Mouse (Mus musculus): ENCODE results near the gene Pde4d. TPM values are rescaled to one million over a fixed set of nuclear protein-coding genes. Genes with fewer than 3 reads are reported as not detected.

The Pde4d gene
- total and polyA plus RNA-seq, 3 experiments = 18.5 to 18.8 TPM; not detected in 1

- DNase-seq (ENCODE audit: low read depth, low spot score) = peak; percentile 56
- H3K27ac ChIP-seq (ENCODE audit: control insufficient read depth, low read depth, low read length) = peak overlapping the region; percentile 60
Measured at GRCm38 (mm10) chr13:109645284-109645909, 1195.6 kb downstream of the Pde4d start.

DNA sequence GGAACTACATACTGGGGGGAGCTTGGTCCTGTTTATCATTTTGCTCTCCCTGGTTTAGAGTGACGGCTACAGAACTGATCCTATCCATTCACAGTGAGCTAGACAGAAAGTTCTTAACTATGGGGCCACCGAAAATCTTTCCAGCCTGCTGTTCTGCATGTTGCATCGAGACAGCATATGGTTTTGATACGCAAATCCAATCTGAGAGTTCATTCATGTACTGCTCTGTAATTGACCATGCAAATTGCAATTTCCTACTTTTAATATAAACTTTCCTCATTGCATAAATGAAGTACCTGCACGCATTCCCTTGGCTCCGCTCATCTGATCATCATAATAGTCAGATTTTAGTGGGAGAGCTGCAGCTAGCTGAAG is 1196.1 kb downstream of the Pde4d start:
- Histone ChIP-seq H3K9ac (ENCODE audit: control insufficient read depth, low read depth, low read length, poor library complexity, severe bottlenecking) (no peak overlapping the region), H3K4me3 (ENCODE audit: control insufficient read depth in 1 of 2, insufficient read depth in 1 of 2, low read depth in 2 of 2, low read length in 2 of 2) (no peak overlapping the region), H3K27me3 (ENCODE audit: control insufficient read depth in 1 of 2, insufficient read depth in 2 of 2, low read length in 2 of 2) (no peaks in the 10 kb centered on the region), H3K36me3 (ENCODE audit: control insufficient read depth in 1 of 2, insufficient read depth in 2 of 2, low read length in 2 of 2) (peaks cover 0 to 63% of the 10 kb centered on the region in 2 experiments; a peak in 2 of 4 replicates), H3K79me2 (ENCODE audit: control insufficient read depth, insufficient read depth, low read length, poor library complexity) (no peaks in the 10 kb centered on the region), H3K4me1 (ENCODE audit: control insufficient read depth in 1 of 2, insufficient read depth in 2 of 2, low read length in 2 of 2) (peaks cover 50 to 53% of the 10 kb centered on the region in 2 experiments), H3K9me3 (replicated peaks; ENCODE audit: insufficient read depth, low read length) (no peaks in the 10 kb centered on the region), H3K27ac (ENCODE audit: control insufficient read depth, low read depth, low read length) (peak overlapping the region; percentile 60; the same call in 1 of the 2 replicates)
- DNase-seq (ENCODE audit: low read depth, low spot score) = no peak
- TF ChIP-seq ELF1 (IDR thresholded peaks at IDR 0.05; ENCODE audit: low read depth, low read length) = no peak

More at GRCm38 (mm10) chr13:109645284-109645909, 1195.6 kb downstream of the Pde4d start:
- H3K9me3 ChIP-seq (replicated peaks; ENCODE audit: insufficient read depth, low read length) = no peaks in the 10 kb centered on the region
- H3K27me3 ChIP-seq (ENCODE audit: control insufficient read depth in 1 of 2, insufficient read depth in 2 of 2, low read length in 2 of 2) = no peaks in the 10 kb centered on the region
- H3K4me3 ChIP-seq (ENCODE audit: control insufficient read depth in 1 of 2, insufficient read depth in 1 of 2, low read depth in 2 of 2, low read length in 2 of 2) = no peak overlapping the region
- peak overlapping the region; percentile 32 for H3K9ac ChIP-seq (ENCODE audit: control insufficient read depth, low read depth, low read length, poor library complexity, severe bottlenecking)
- H3K4me1 ChIP-seq (ENCODE audit: control insufficient read depth in 1 of 2, insufficient read depth in 2 of 2, low read length in 2 of 2) = peaks cover 50 to 53% of the 10 kb centered on the region in 2 experiments
- no peaks in the 10 kb centered on the region for H3K79me2 ChIP-seq (ENCODE audit: control insufficient read depth, insufficient read depth, low read length, poor library complexity)
- TF ChIP-seq MAZ (IDR thresholded peaks at IDR 0.05; ENCODE audit: low read depth, low read length) (no peak), TAL1 (IDR thresholded peaks at IDR 0.05; ENCODE audit: low read length) (0 out of 2 replicates have a peak, but pooled peaks have one; percentile 16)
- peaks cover 0 to 63% of the 10 kb centered on the region in 2 experiments; a peak in 2 of 4 replicates for H3K36me3 ChIP-seq (ENCODE audit: control insufficient read depth in 1 of 2, insufficient read depth in 2 of 2, low read length in 2 of 2)

- no peaks in the 10 kb centered on the region for H3K79me2 ChIP-seq (ENCODE audit: control insufficient read depth, insufficient read depth, low read length, poor library complexity)
- peak overlapping the region; percentile 36 for H3K9ac ChIP-seq (ENCODE audit: control insufficient read depth, low read depth, low read length, poor library complexity, severe bottlenecking)
- no peaks in the 10 kb centered on the region for H3K9me3 ChIP-seq (replicated peaks; ENCODE audit: insufficient read depth, low read length)
- peaks cover 49 to 52% of the 10 kb centered on the region in 2 experiments for H3K4me1 ChIP-seq (ENCODE audit: control insufficient read depth in 1 of 2, insufficient read depth in 2 of 2, low read length in 2 of 2)
- H3K27me3 ChIP-seq (ENCODE audit: control insufficient read depth in 1 of 2, insufficient read depth in 2 of 2, low read length in 2 of 2) = no peaks in the 10 kb centered on the region
- peaks cover 0 to 67% of the 10 kb centered on the region in 2 experiments; a peak in 2 of 4 replicates for H3K36me3 ChIP-seq (ENCODE audit: control insufficient read depth in 1 of 2, insufficient read depth in 2 of 2, low read length in 2 of 2)
- H3K4me3 ChIP-seq (ENCODE audit: control insufficient read depth in 1 of 2, insufficient read depth in 1 of 2, low read depth in 2 of 2, low read length in 2 of 2) = 0 out of 4 replicates have a peak overlapping the region, but pooled peaks of 1 of the 2 experiments have one; percentile 5
- peak; percentile 54 for DNase-seq (ENCODE audit: low read depth, low spot score)
- H3K27ac ChIP-seq (ENCODE audit: control insufficient read depth, low read depth, low read length) = peak overlapping the region; percentile 65
- no peak for TF ChIP-seq MAZ (IDR thresholded peaks at IDR 0.05; ENCODE audit: low read depth, low read length)
- TF ChIP-seq ZKSCAN1 (IDR thresholded peaks at IDR 0.05; ENCODE audit: low read depth, low read length) = no peak
- TF ChIP-seq KAT2A (conservative IDR thresholded peaks at IDR 0.05; ENCODE audit: low read depth, low read length) = no peak
- no peak for TF ChIP-seq CHD2 (IDR thresholded peaks at IDR 0.05; ENCODE audit: low read length)
- no peak for TF ChIP-seq MXI1 (IDR thresholded peaks at IDR 0.05; ENCODE audit: low read depth, low read length)
- no peak for TF ChIP-seq MEF2A (IDR thresholded peaks at IDR 0.05; ENCODE audit: extremely low read depth, insufficient replicate concordance, low read depth, low read length, poor library complexity, severe bottlenecking)
- no peak for TF ChIP-seq ZNF384 (IDR thresholded peaks at IDR 0.05; ENCODE audit: low read depth, low read length)
- TF ChIP-seq SMC3 (IDR thresholded peaks at IDR 0.05; ENCODE audit: low read depth, low read length) = no peak
- peak; percentile 12; the same call in 1 of the 2 replicates for TF ChIP-seq ZC3H11A (IDR thresholded peaks at IDR 0.05; ENCODE audit: low read depth, low read length)
- TF ChIP-seq GATA1 (IDR thresholded peaks at IDR 0.05; ENCODE audit: low read depth, low read length) = no peak
- no peak for TF ChIP-seq CTCF (IDR thresholded peaks at IDR 0.05 in 2 of 3, conservative IDR thresholded peaks at IDR 0.05 in 1 of 3; ENCODE audit: control insufficient read depth in 1 of 3, insufficient read depth in 1 of 3, low read depth in 2 of 3, low read length in 3 of 3, poor library complexity in 1 of 3, severe bottlenecking in 1 of 3)
- peak in 1 of 2 experiments; percentile 55; a peak in 1 of 4 replicates for TF ChIP-seq EP300 (IDR thresholded peaks at IDR 0.05; ENCODE audit: low read depth in 1 of 2, low read length in 2 of 2)
- TF ChIP-seq SIN3A (IDR thresholded peaks at IDR 0.05; ENCODE audit: low read length) = no peak
- no peak for TF ChIP-seq POLR2A (IDR thresholded peaks at IDR 0.05; ENCODE audit: control insufficient read depth in 1 of 2, insufficient read depth in 1 of 2, low read depth in 1 of 2, low read length in 2 of 2, poor library complexity in 1 of 2)
- TF ChIP-seq RCOR1 (IDR thresholded peaks at IDR 0.05; ENCODE audit: low read depth, low read length) = 0 out of 2 replicates have a peak, but pooled peaks have one; percentile 21
- TF ChIP-seq BHLHE40 (IDR thresholded peaks at IDR 0.05; ENCODE audit: borderline replicate concordance, low read depth, low read length) = no peak
- no peak for TF ChIP-seq UBTF (IDR thresholded peaks at IDR 0.05; ENCODE audit: borderline replicate concordance, insufficient read depth, low read depth, low read length)
- TF ChIP-seq RAD21 (IDR thresholded peaks at IDR 0.05; ENCODE audit: low read depth, low read length) = no peak
- no peak for TF ChIP-seq ELF1 (IDR thresholded peaks at IDR 0.05; ENCODE audit: low read depth, low read length)
- no peak for TF ChIP-seq TAL1 (IDR thresholded peaks at IDR 0.05; ENCODE audit: low read length)
- no peak for TF ChIP-seq POLR2AphosphoS5 (IDR thresholded peaks at IDR 0.05; ENCODE audit: borderline replicate concordance, low read depth, low read length)
- TF ChIP-seq USF1 (IDR thresholded peaks at IDR 0.05; ENCODE audit: low read depth, low read length) = no peak
- TF ChIP-seq MYB (IDR thresholded peaks at IDR 0.05; ENCODE audit: low read depth, low read length) = no peak
Measured at GRCm38 (mm10) chr13:109646597-109647232, 1197.0 kb downstream of the Pde4d start.

All from MEL (cell line).